Mouse (Mus musculus) lung, postnatal 0 days (tissue): ENCODE data around the gene Grik4.

Experiments used
- CTCF ChIP-seq: IDR thresholded peaks from 2 replicates; pipeline ENCODE4 v1.5.1; 2016; ENCODE audit warnings: antibody characterized with exemption, mild to moderate bottlenecking
- EP300 ChIP-seq: IDR thresholded peaks from 2 replicates; pipeline ENCODE4 v1.6.1; 2016; ENCODE audit warnings: antibody characterized with exemption, mild to moderate bottlenecking, control low read depth

DNA sequence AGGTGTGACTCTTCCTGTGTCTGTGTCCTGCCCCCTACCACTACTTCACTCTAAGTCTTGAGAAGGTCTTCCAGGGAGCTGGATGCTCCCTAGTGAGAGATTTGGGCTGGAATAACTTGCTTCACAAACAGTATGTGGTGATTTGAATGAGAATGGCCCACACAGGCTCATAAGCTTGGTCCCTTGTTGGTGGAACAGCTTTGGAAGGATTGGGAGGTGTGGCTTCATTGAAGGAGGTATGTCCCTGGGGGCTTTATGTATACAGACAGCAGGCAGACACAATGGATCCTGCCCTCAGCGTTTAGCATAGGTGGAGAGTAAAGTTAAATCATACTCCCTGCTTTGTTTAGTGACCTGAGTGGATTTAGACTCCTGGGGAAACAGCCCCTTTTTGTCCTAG, 282.8 kb downstream of the Grik4 start:
- TF ChIP-seq CTCF (no peak), EP300 (no peak)
